Mouse (Mus musculus): Measurements from ENCODE around the gene Prkg1. TPM values are rescaled to one million over a fixed set of nuclear protein-coding genes. Genes with fewer than 3 reads are reported as not detected.

Gene Prkg1
- polyA plus RNA-seq, 1 experiment from 2014 or later: 21.1 TPM

GRCm38 (mm10) chr19:31780222-31780621 lies 15.4 kb upstream of the Prkg1 start:
- Histone ChIP-seq H3K27me3 (ENCODE audit: control insufficient read depth, insufficient read depth, low read length) (no peaks in the 10 kb centered on the region), H3K27ac (ENCODE audit: low read length) (no peak overlapping the region), H3K4me3 (ENCODE audit: low read depth, low read length) (no peak overlapping the region), H3K9me3 (ENCODE audit: control insufficient read depth, low read depth, low read length) (no peaks in the 10 kb centered on the region), H3K9ac (replicated peaks; ENCODE audit: low read depth, low read length) (no peak overlapping the region), H3K4me1 (ENCODE audit: control insufficient read depth, insufficient read depth, low read length) (no peaks in the 10 kb centered on the region), H3K4me2 (replicated peaks; ENCODE audit: low read depth, low read length) (no peak overlapping the region), H3K36me3 (ENCODE audit: control insufficient read depth, insufficient read depth, low read length) (no peaks in the 10 kb centered on the region)
- ATAC-seq (ENCODE audit: insufficient number of reproducible peaks, insufficient read depth, low FRiP score, low read depth): no peak
- WGBS: 94% methylated on average over 1 of the region's 1 CpGs

GRCm38 (mm10) chr19:31779021-31779420 lies 14.2 kb upstream of the Prkg1 start:
- Histone ChIP-seq H3K4me3 (ENCODE audit: low read depth, low read length) (no peak overlapping the region), H3K27ac (ENCODE audit: low read length) (no peak overlapping the region)

DNA sequence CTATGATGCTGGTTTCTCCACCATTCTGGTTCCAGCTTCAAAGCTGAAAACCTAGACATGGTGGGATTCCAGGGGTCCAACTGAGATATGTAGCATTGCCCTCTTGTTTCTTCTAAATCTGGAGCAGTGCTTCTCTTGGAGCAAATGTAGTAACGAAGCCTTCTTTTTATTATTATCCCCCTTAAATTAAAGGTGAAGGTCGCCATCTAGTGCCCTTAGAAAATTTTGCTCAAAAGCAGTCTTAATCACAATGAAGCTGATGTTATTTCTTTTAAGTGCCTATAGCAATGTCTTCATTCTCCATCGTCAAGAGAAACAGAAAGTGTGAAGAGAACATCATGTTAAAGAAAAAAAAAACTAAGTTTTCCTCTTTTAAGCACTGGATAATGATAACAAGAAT lies 2.2 kb upstream of the Prkg1 start:
- 4% methylated on average over 3 of the region's 3 CpGs for WGBS
- Histone ChIP-seq H3K9me3 (ENCODE audit: control insufficient read depth, low read depth, low read length) (no peaks in the 10 kb centered on the region), H3K4me3 (ENCODE audit: low read depth, low read length) (no peak overlapping the region), H3K36me3 (ENCODE audit: control insufficient read depth, insufficient read depth, low read length) (no peaks in the 10 kb centered on the region), H3K9ac (replicated peaks; ENCODE audit: low read depth, low read length) (no peak overlapping the region), H3K4me1 (ENCODE audit: control insufficient read depth, insufficient read depth, low read length) (peaks cover 12% of the 10 kb centered on the region), H3K27ac (ENCODE audit: low read length) (no peak overlapping the region), H3K27me3 (ENCODE audit: control insufficient read depth, insufficient read depth, low read length) (no peaks in the 10 kb centered on the region), H3K4me2 (replicated peaks; ENCODE audit: low read depth, low read length) (no peak overlapping the region)
- no peak for ATAC-seq (ENCODE audit: insufficient number of reproducible peaks, insufficient read depth, low FRiP score, low read depth)

More at GRCm38 (mm10) chr19:31779021-31779420, 14.2 kb upstream of the Prkg1 start:
- H3K4me1 ChIP-seq (ENCODE audit: control insufficient read depth, insufficient read depth, low read length): no peaks in the 10 kb centered on the region
- WGBS: 68% methylated on average over 4 of the region's 4 CpGs
- no peaks in the 10 kb centered on the region for H3K36me3 ChIP-seq (ENCODE audit: control insufficient read depth, insufficient read depth, low read length)
- H3K27me3 ChIP-seq (ENCODE audit: control insufficient read depth, insufficient read depth, low read length): no peaks in the 10 kb centered on the region
- ATAC-seq (ENCODE audit: insufficient number of reproducible peaks, insufficient read depth, low FRiP score, low read depth): no peak
- no peak overlapping the region for H3K9ac ChIP-seq (replicated peaks; ENCODE audit: low read depth, low read length)
- H3K9me3 ChIP-seq (ENCODE audit: control insufficient read depth, low read depth, low read length): no peaks in the 10 kb centered on the region
- no peak overlapping the region for H3K4me2 ChIP-seq (replicated peaks; ENCODE audit: low read depth, low read length)

- Histone ChIP-seq H3K4me3 (ENCODE audit: low read depth, low read length) (peak overlapping the region; percentile 58; the same call in 1 of the 2 replicates), H3K36me3 (ENCODE audit: control insufficient read depth, insufficient read depth, low read length) (no peaks in the 10 kb centered on the region), H3K9me3 (ENCODE audit: control insufficient read depth, low read depth, low read length) (no peaks in the 10 kb centered on the region), H3K4me2 (replicated peaks; ENCODE audit: low read depth, low read length) (peak overlapping the region; percentile 97), H3K9ac (replicated peaks; ENCODE audit: low read depth, low read length) (no peak overlapping the region), H3K4me1 (ENCODE audit: control insufficient read depth, insufficient read depth, low read length) (peaks cover 12% of the 10 kb centered on the region), H3K27me3 (ENCODE audit: control insufficient read depth, insufficient read depth, low read length) (no peaks in the 10 kb centered on the region), H3K27ac (ENCODE audit: low read length) (no peak overlapping the region)
- ATAC-seq (ENCODE audit: insufficient number of reproducible peaks, insufficient read depth, low FRiP score, low read depth): no peak
- WGBS: 28% methylated on average over 4 of the region's 4 CpGs
Observed at GRCm38 (mm10) chr19:31765451-31765850, 618 bp upstream of the Prkg1 start.

GRCm38 (mm10) chr19:31763951-31764800 lies 657 bp downstream of the Prkg1 start:
- peaks cover 12% of the 10 kb centered on the region for H3K4me1 ChIP-seq (ENCODE audit: control insufficient read depth, insufficient read depth, low read length)
- H3K4me2 ChIP-seq (replicated peaks; ENCODE audit: low read depth, low read length): peak overlapping the region; percentile 97
- peak overlapping the region; percentile 38; the same call in 1 of the 2 replicates for H3K9ac ChIP-seq (replicated peaks; ENCODE audit: low read depth, low read length)
- H3K36me3 ChIP-seq (ENCODE audit: control insufficient read depth, insufficient read depth, low read length): no peaks in the 10 kb centered on the region
- peak overlapping the region; percentile 69 for H3K27ac ChIP-seq (ENCODE audit: low read length)
- under 1% methylated on average over 56 of the region's 56 CpGs for WGBS
- no peaks in the 10 kb centered on the region for H3K27me3 ChIP-seq (ENCODE audit: control insufficient read depth, insufficient read depth, low read length)
- ATAC-seq (ENCODE audit: insufficient number of reproducible peaks, insufficient read depth, low FRiP score, low read depth): peak; percentile 53
- H3K9me3 ChIP-seq (ENCODE audit: control insufficient read depth, low read depth, low read length): no peaks in the 10 kb centered on the region
- H3K4me3 ChIP-seq (ENCODE audit: low read depth, low read length): peak overlapping the region; percentile 58

GRCm38 (mm10) chr19:31763246-31763821 lies 1.5 kb downstream of the Prkg1 start:
- no peaks in the 10 kb centered on the region for H3K9me3 ChIP-seq (ENCODE audit: control insufficient read depth, low read depth, low read length)
- H3K4me2 ChIP-seq (replicated peaks; ENCODE audit: low read depth, low read length): peak overlapping the region; percentile 97
- peak overlapping the region; percentile 58 for H3K4me3 ChIP-seq (ENCODE audit: low read depth, low read length)
- peak overlapping the region; percentile 63; the same call in 1 of the 2 replicates for H3K27ac ChIP-seq (ENCODE audit: low read length)
- no peak for ATAC-seq (ENCODE audit: insufficient number of reproducible peaks, insufficient read depth, low FRiP score, low read depth)
- H3K36me3 ChIP-seq (ENCODE audit: control insufficient read depth, insufficient read depth, low read length): no peaks in the 10 kb centered on the region
- H3K27me3 ChIP-seq (ENCODE audit: control insufficient read depth, insufficient read depth, low read length): no peaks in the 10 kb centered on the region
- WGBS: 11% methylated on average over 20 of the region's 20 CpGs
- peak overlapping the region; percentile 38; the same call in 1 of the 2 replicates for H3K9ac ChIP-seq (replicated peaks; ENCODE audit: low read depth, low read length)
- H3K4me1 ChIP-seq (ENCODE audit: control insufficient read depth, insufficient read depth, low read length): peaks cover 12% of the 10 kb centered on the region

DNA sequence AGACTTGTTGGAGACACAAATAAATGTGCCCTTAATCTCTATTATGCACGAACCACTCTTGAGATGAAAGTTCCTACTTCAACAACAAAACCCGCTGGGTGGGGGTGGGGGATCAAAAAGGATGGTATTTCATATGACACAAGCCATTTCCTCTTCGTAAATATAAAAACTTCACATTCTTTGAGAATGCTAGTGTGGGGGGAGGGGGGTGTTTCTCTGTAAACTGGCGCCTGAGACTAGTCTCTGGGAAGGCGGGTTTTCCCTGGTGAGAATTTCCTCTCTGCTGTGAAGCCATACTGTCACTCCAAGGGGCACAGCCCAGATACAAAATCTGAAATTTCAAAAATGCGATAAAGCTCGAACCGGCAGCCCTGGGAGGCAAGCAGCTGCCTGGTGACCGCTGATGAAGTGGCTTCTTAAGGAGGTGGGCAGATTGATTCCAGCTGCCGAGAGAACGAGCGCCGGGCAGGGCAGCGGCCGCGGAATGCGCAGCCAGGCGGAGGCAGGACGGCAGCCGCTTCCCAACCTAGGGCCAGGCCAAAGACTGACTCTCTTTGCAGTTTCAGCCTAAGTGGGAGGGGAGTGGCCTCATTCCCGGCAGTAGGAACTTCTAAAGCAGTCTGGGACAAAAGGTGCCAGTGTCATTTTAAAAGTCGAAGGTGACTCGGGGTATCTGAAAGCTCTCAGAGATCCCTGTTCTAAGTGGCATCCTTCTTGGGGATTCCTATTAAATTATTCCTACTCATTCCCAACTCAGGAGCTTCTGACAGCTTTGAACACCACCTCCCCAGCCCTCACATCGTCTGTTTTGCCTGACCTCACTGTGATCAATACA lies 2.2 kb downstream of the Prkg1 start:
- peak overlapping the region; percentile 97 for H3K4me2 ChIP-seq (replicated peaks; ENCODE audit: low read depth, low read length)
- peak overlapping the region; percentile 63 for H3K27ac ChIP-seq (ENCODE audit: low read length)
- peak overlapping the region; percentile 58 for H3K4me3 ChIP-seq (ENCODE audit: low read depth, low read length)
- H3K36me3 ChIP-seq (ENCODE audit: control insufficient read depth, insufficient read depth, low read length): no peaks in the 10 kb centered on the region
- ATAC-seq (ENCODE audit: insufficient number of reproducible peaks, insufficient read depth, low FRiP score, low read depth): no peak
- H3K27me3 ChIP-seq (ENCODE audit: control insufficient read depth, insufficient read depth, low read length): no peaks in the 10 kb centered on the region
- 1% methylated on average over 24 of the region's 24 CpGs for WGBS
- H3K9ac ChIP-seq (replicated peaks; ENCODE audit: low read depth, low read length): 0 out of 2 replicates have a peak overlapping the region, but pooled peaks have one; percentile 25
- H3K9me3 ChIP-seq (ENCODE audit: control insufficient read depth, low read depth, low read length): no peaks in the 10 kb centered on the region
- H3K4me1 ChIP-seq (ENCODE audit: control insufficient read depth, insufficient read depth, low read length): peaks cover 12% of the 10 kb centered on the region

GRCm38 (mm10) chr19:31759855-31760254 lies 5.0 kb downstream of the Prkg1 start:
- Histone ChIP-seq H3K27ac (ENCODE audit: low read length) (no peak overlapping the region), H3K4me1 (ENCODE audit: control insufficient read depth, insufficient read depth, low read length) (peaks cover 12% of the 10 kb centered on the region), H3K4me3 (ENCODE audit: low read depth, low read length) (no peak overlapping the region), H3K27me3 (ENCODE audit: control insufficient read depth, insufficient read depth, low read length) (no peaks in the 10 kb centered on the region), H3K4me2 (replicated peaks; ENCODE audit: low read depth, low read length) (no peak overlapping the region), H3K36me3 (ENCODE audit: control insufficient read depth, insufficient read depth, low read length) (no peaks in the 10 kb centered on the region), H3K9me3 (ENCODE audit: control insufficient read depth, low read depth, low read length) (no peaks in the 10 kb centered on the region), H3K9ac (replicated peaks; ENCODE audit: low read depth, low read length) (no peak overlapping the region)
- WGBS: 77% methylated on average over 3 of the region's 3 CpGs
- ATAC-seq (ENCODE audit: insufficient number of reproducible peaks, insufficient read depth, low FRiP score, low read depth): no peak

Measured in stomach, embryonic 14.5 days (tissue).